In genomic region chr13:56110694-56111531, GRCm38 (mm10) we compare ENCODE assay signal across 16 mouse cellular contexts. TPM values are rescaled to one million over a fixed set of nuclear protein-coding genes. Genes with fewer than 3 reads are reported as not detected.
DNase-seq lines count a peak whose midpoint lies in the region; ATAC-seq and TF ChIP-seq lines count a peak whose summit lies in the region.
"Had no signal": no experiment of that assay in that cellular context is flagged by ENCODE, and none has a peak within 500 bp of the region (broad histone marks: within the 10 kb centered on the region; RNA-seq: fewer than 3 reads in every experiment).

No protein-coding gene starts in this region.

- peak overlapping the region; percentile 34 for H3K4me2 ChIP-seq in heart, embryonic 15.5 days
- H3K4me2 ChIP-seq in embryonic facial prominence, embryonic 13.5 days, result no peak overlapping the region
- H3K4me2 ChIP-seq in limb, embryonic 14.5 days (replicated peaks; ENCODE audit: low read depth, low read length, severe bottlenecking), result no peak overlapping the region
- H3K4me2 ChIP-seq in liver, embryonic 12.5 days, result no peak overlapping the region
- H3K4me2 ChIP-seq: lung, embryonic 14.5 days; neural tube, embryonic 13.5 days had no signal

- no peaks in the 10 kb centered on the region for H3K36me3 ChIP-seq in heart, embryonic 15.5 days
- H3K36me3 ChIP-seq in embryonic facial prominence, embryonic 13.5 days, result peaks cover 19% of the 10 kb centered on the region; the same call in 1 of the 2 replicates
- H3K36me3 ChIP-seq in limb, embryonic 14.5 days (ENCODE audit: control insufficient read depth, insufficient read depth, low read length), result peaks cover 19% of the 10 kb centered on the region
- H3K36me3 ChIP-seq in liver, embryonic 12.5 days, result peaks cover 87% of the 10 kb centered on the region

- 48% methylated on average over 19 of the region's 19 CpGs for WGBS in heart, embryonic 15.5 days
- WGBS in embryonic facial prominence, embryonic 13.5 days, result 50% methylated on average over 19 of the region's 19 CpGs
- 46% methylated on average over 19 of the region's 19 CpGs for WGBS in limb, embryonic 14.5 days
- 84% methylated on average over 19 of the region's 19 CpGs for WGBS in liver, embryonic 12.5 days (ENCODE audit: insufficient replicate concordance)

- CTCF ChIA-PET in Patski (lab: Charles Lee), result interaction anchor here (1.3 kb wide), 1 partner anchor 41 kb away, joined by 4 read pairs; no protein-coding TSS in a partner anchor

- no peaks in the 10 kb centered on the region for H3K9me3 ChIP-seq in heart, embryonic 15.5 days (replicated peaks)
- no peaks in the 10 kb centered on the region for H3K9me3 ChIP-seq in embryonic facial prominence, embryonic 13.5 days
- no peaks in the 10 kb centered on the region for H3K9me3 ChIP-seq in limb, embryonic 14.5 days (ENCODE audit: control insufficient read depth, low read length)
- H3K9me3 ChIP-seq in liver, embryonic 12.5 days (replicated peaks), result no peaks in the 10 kb centered on the region
- H3K9me3 ChIP-seq: forebrain, embryonic 10.5 days; neural tube, embryonic 13.5 days had no signal

- no peak for ATAC-seq in heart, embryonic 15.5 days (replicated peaks; ENCODE audit: insufficient number of reproducible peaks, insufficient read depth, low FRiP score, low read depth)
- ATAC-seq in Patski, result peak; percentile 55
- ATAC-seq in embryonic facial prominence, embryonic 13.5 days (ENCODE audit: insufficient number of reproducible peaks, insufficient read depth, low FRiP score, low TSS enrichment, low read depth), result no peak; the same call in 1 of the 2 replicates
- peak; percentile 32 for ATAC-seq in limb, embryonic 14.5 days (ENCODE audit: low FRiP score, low read depth)
- no peak for ATAC-seq in liver, embryonic 12.5 days
- ATAC-seq: activated CD4-positive, CD25-positive, alpha-beta regulatory T cell, adult 4 months; midbrain, embryonic 16.5 days had no signal

- peak overlapping the region; percentile 83 for H3K27ac ChIP-seq in heart, embryonic 15.5 days
- H3K27ac ChIP-seq in embryonic facial prominence, embryonic 13.5 days, result peak overlapping the region; percentile 89
- peak overlapping the region; percentile 52; the same call in 1 of the 2 replicates for H3K27ac ChIP-seq in limb, embryonic 14.5 days (replicated peaks; ENCODE audit: low read depth, low read length)
- no peak overlapping the region for H3K27ac ChIP-seq in liver, embryonic 12.5 days

- POLR2A ChIA-PET in Patski (lab: Charles Lee), result no interaction called here

- no peak for TF ChIP-seq POLR2A in limb, embryonic 14.5 days (IDR thresholded peaks at IDR 0.05; ENCODE audit: borderline replicate concordance, extremely low read depth, insufficient read depth, insufficient read length)

- no peaks in the 10 kb centered on the region for H3K27me3 ChIP-seq in heart, embryonic 15.5 days
- H3K27me3 ChIP-seq in Patski, result no peaks in the 10 kb centered on the region
- H3K27me3 ChIP-seq in embryonic facial prominence, embryonic 13.5 days, result no peaks in the 10 kb centered on the region
- H3K27me3 ChIP-seq in limb, embryonic 14.5 days (ENCODE audit: control insufficient read depth, insufficient read depth, low read length), result no peaks in the 10 kb centered on the region
- H3K27me3 ChIP-seq in liver, embryonic 12.5 days (replicated peaks), result no peaks in the 10 kb centered on the region
- H3K27me3 ChIP-seq: neural tube, embryonic 13.5 days had no signal

- peaks cover 81% of the 10 kb centered on the region for H3K4me1 ChIP-seq in heart, embryonic 15.5 days (replicated peaks)
- peaks cover 82% of the 10 kb centered on the region for H3K4me1 ChIP-seq in embryonic facial prominence, embryonic 13.5 days
- H3K4me1 ChIP-seq in limb, embryonic 14.5 days (ENCODE audit: control insufficient read depth, insufficient read depth, low read length), result peaks cover 67% of the 10 kb centered on the region
- peaks cover 23% of the 10 kb centered on the region for H3K4me1 ChIP-seq in liver, embryonic 12.5 days

- H3K9ac ChIP-seq in heart, embryonic 15.5 days, result peak overlapping the region; percentile 38; the same call in 1 of the 2 replicates
- H3K9ac ChIP-seq in embryonic facial prominence, embryonic 13.5 days, result no peak overlapping the region
- no peak overlapping the region for H3K9ac ChIP-seq in limb, embryonic 14.5 days (ENCODE audit: low read depth, low read length, severe bottlenecking)
- no peak overlapping the region for H3K9ac ChIP-seq in liver, embryonic 12.5 days
- H3K9ac ChIP-seq: lung, embryonic 14.5 days; neural tube, embryonic 13.5 days had no signal

- no peak overlapping the region for H3K4me3 ChIP-seq in heart, embryonic 15.5 days
- H3K4me3 ChIP-seq in embryonic facial prominence, embryonic 13.5 days, result no peak overlapping the region
- H3K4me3 ChIP-seq in limb, embryonic 14.5 days (replicated peaks; ENCODE audit: low read length), result no peak overlapping the region
- H3K4me3 ChIP-seq in liver, embryonic 12.5 days, result no peak overlapping the region
- H3K4me3 ChIP-seq: forebrain, embryonic 10.5 days; neural tube, embryonic 13.5 days had no signal

- DNase-seq in heart, adult 9 months (ENCODE audit: low spot score in 2 of 2), result no peak
- no peak for DNase-seq in Patski (ENCODE audit: low read depth, low spot score)
- DNase-seq in limb, embryonic 14.5 days (ENCODE audit: low spot score), result peak; percentile 80
- no peak for DNase-seq in natural killer cell, adult 2 months (ENCODE audit: low spot score in 2 of 2)
- no peak for DNase-seq in cerebellum, postnatal 36 days
- DNase-seq: kidney, postnatal 36 days; liver; lung, embryonic 14.5 days; thymus, postnatal 36 days had no signal

- no peak for TF ChIP-seq CTCF in Patski (IDR thresholded peaks at IDR 0.05)

- in situ Hi-C loops in Patski (cut with MboI; ENCODE audit: low pct_unique_long_range_greater_than_20kb), result no loop called here

RNA-seq across cellular contexts. Expression of gene H2afy, which starts 25.2 kb away (rescaled TPM):
- polyA plus RNA-seq in heart, embryonic 15.5 days (2015; fragmentation: Nextera tagmentation; extraction: Ambion mirVana), result 98.9 and 135 TPM in 2 replicates
- 185 TPM for polyA plus RNA-seq in Patski (2021)
- 338 and 383 TPM in 2 replicates for polyA plus RNA-seq in embryonic facial prominence, embryonic 13.5 days (2015; fragmentation: Nextera tagmentation; extraction: Ambion mirVana)
- polyA plus RNA-seq in limb, embryonic 14.5 days (2012; rRNA removed), result 231 and 297 TPM in 2 replicates
- 304 and 351 TPM in 2 replicates for polyA plus RNA-seq in limb, embryonic 14.5 days (2014; fragmentation: Nextera tagmentation; extraction: Ambion mirVana)
- 162 and 164 TPM in 2 replicates for polyA plus RNA-seq in liver, embryonic 12.5 days (2016; fragmentation: Nextera tagmentation; extraction: Ambion mirVana)

Comparison
In these comparisons a context has a peak if more than half of its experiments do, and no peak if none do; other contexts are left out.
1. ATAC-seq: peak in Patski (single experiment) and limb, embryonic 14.5 days (single experiment); none in heart, embryonic 15.5 days (single experiment), embryonic facial prominence, embryonic 13.5 days (single experiment) and liver, embryonic 12.5 days (single experiment).